Mouse (Mus musculus): ENCODE results near the gene Plcb4.

GRCm38 (mm10) chr2:135692568-135693488, 34.0 kb downstream of the Plcb4 start:
- no peak for TF ChIP-seq CTCF (IDR thresholded peaks at IDR 0.05; ENCODE audit: borderline replicate concordance, control insufficient read depth, extremely low read depth, insufficient read depth, low read length, poor library complexity)
- no peak for TF ChIP-seq POLR2A (IDR thresholded peaks at IDR 0.05; ENCODE audit: control insufficient read depth, extremely low read depth, insufficient read depth, low read length, poor library complexity)

All from thymus, adult 2 months (tissue).